Mouse (Mus musculus) ES-E14 (cell line): ENCODE results near the gene Gm48552. TPM values are rescaled to one million over a fixed set of nuclear protein-coding genes. Genes with fewer than 3 reads are reported as not detected.
A peak's percentile ranks its signal among the peaks of the same experiment; 100 is the strongest.

Experiments
- DNase-seq: peaks from one replicate; pipeline ENCODE4 v3.0.0-alpha.2; 2013; ENCODE audit warnings: low read depth, low spot score
- H3K27ac ChIP-seq: 2 replicates; pipeline ENCODE4 v1.5.1; 2012; ENCODE audit warnings: low read depth, mild to moderate bottlenecking, low read length, moderate library complexity, mixed read lengths; ENCODE audit not compliant: poor library complexity, insufficient read depth, severe bottlenecking
- H3K36me3 ChIP-seq: 2 replicates; pipeline ENCODE4 v1.6.1; 2012; ENCODE audit warnings: mild to moderate bottlenecking, low read length, moderate library complexity, mixed read lengths; ENCODE audit not compliant: control insufficient read depth, poor library complexity, insufficient read depth, severe bottlenecking
- H3K4me1 ChIP-seq, 2 experiments: fragments of 150-350 bp in 1 of 2; sonication (generic) in 1 of 2; 2 replicates each; pipeline ENCODE4 v1.6.1; 2012; ENCODE audit warnings: low read length in 2 of 2, mild to moderate bottlenecking in 1 of 2, mixed read lengths in 1 of 2; ENCODE audit not compliant: control insufficient read depth in 2 of 2, insufficient read depth in 2 of 2, poor library complexity in 1 of 2
- H3K4me3 ChIP-seq, 2 experiments: fragments of 150-350 bp in 1 of 2; sonication (generic) in 1 of 2; 2 replicates each; pipeline ENCODE4 v1.5.1; 2012; ENCODE audit warnings: low read length in 2 of 2, low read depth in 1 of 2, mild to moderate bottlenecking in 1 of 2, mixed read lengths in 1 of 2; ENCODE audit not compliant: insufficient read depth in 1 of 2, poor library complexity in 1 of 2, severe bottlenecking in 1 of 2
- H3K9ac ChIP-seq: 2 replicates; pipeline ENCODE4 v1.6.1; 2012; ENCODE audit warnings: low read depth, mild to moderate bottlenecking, low read length, mixed read lengths; ENCODE audit not compliant: poor library complexity, insufficient read depth, severe bottlenecking
- H3K9me3 ChIP-seq: fragments of 150-350 bp; sonication (generic); 2 replicates; pipeline ENCODE4 v1.6.1; 2012; ENCODE audit warnings: low read depth, mild to moderate bottlenecking, low read length; ENCODE audit not compliant: control insufficient read depth, insufficient read depth
- CHD2 ChIP-seq: IDR thresholded peaks from 2 replicates; pipeline ENCODE4 v1.6.1; 2014; ENCODE audit warnings: mild to moderate bottlenecking, low read depth, low read length, inconsistent platforms
- HCFC1 ChIP-seq: IDR thresholded peaks from 2 replicates; pipeline ENCODE4 v1.6.1; 2012; ENCODE audit warnings: low read length, inconsistent platforms, borderline replicate concordance; ENCODE audit not compliant: insufficient read depth
- MAFK ChIP-seq: IDR thresholded peaks from 2 replicates; pipeline ENCODE4 v1.6.1; 2014; ENCODE audit warnings: mild to moderate bottlenecking, low read depth, low read length, inconsistent platforms; ENCODE audit not compliant: insufficient read depth
- ZC3H11A ChIP-seq: IDR thresholded peaks from 2 replicates; pipeline ENCODE4 v1.6.1; 2012; ENCODE audit warnings: low read depth, mild to moderate bottlenecking, inconsistent platforms, low read length, borderline replicate concordance
- ZNF384 ChIP-seq: IDR thresholded peaks from 2 replicates; pipeline ENCODE4 v1.6.1; 2012; ENCODE audit warnings: low read depth, low read length, inconsistent platforms
- in situ Hi-C, 2 experiments: fragments of 600-800 bp; cut with MboI; formaldehyde crosslinking; loops; one replicate each; pipeline ENCODE4 v1.15.1; 2025; ENCODE audit warnings: low sequenced_read_pairs in 2 of 2, inconsistent platforms in 1 of 2; ENCODE audit not compliant: unreplicated experiment in 2 of 2
- total RNA-seq: library from RNA; depleted of rRNA; stranded (reverse); fragments of 300-350 nt; gene quantifications from 2 replicates; pipeline ENCODE4 v1.2.3, GENCODE M21; 2012

Gene Gm48552
- total RNA-seq, 1 experiment = 2.5 TPM

- peaks cover 10% of the 10 kb centered on the region; the same call in 1 of the 2 replicates for H3K36me3 ChIP-seq
- TF ChIP-seq HCFC1 (no peak), ZC3H11A (no peak), ZNF384 (no peak), CHD2 (no peak), MAFK (no peak)
- H3K4me3 ChIP-seq = peak overlapping the region in 1 of 2 experiments; percentile 57; a peak in 2 of 4 replicates
- in situ Hi-C loops = no loop called here
- no peak overlapping the region for H3K27ac ChIP-seq
- peaks cover 3 to 69% of the 10 kb centered on the region in 2 experiments; a peak in 3 of 4 replicates for H3K4me1 ChIP-seq
- no peak for DNase-seq
- H3K9ac ChIP-seq = no peak overlapping the region
- H3K9me3 ChIP-seq = no peaks in the 10 kb centered on the region
Observed at GRCm38 (mm10) chr10:81406504-81407440, 18.0 kb downstream of the Gm48552 start.

DNA sequence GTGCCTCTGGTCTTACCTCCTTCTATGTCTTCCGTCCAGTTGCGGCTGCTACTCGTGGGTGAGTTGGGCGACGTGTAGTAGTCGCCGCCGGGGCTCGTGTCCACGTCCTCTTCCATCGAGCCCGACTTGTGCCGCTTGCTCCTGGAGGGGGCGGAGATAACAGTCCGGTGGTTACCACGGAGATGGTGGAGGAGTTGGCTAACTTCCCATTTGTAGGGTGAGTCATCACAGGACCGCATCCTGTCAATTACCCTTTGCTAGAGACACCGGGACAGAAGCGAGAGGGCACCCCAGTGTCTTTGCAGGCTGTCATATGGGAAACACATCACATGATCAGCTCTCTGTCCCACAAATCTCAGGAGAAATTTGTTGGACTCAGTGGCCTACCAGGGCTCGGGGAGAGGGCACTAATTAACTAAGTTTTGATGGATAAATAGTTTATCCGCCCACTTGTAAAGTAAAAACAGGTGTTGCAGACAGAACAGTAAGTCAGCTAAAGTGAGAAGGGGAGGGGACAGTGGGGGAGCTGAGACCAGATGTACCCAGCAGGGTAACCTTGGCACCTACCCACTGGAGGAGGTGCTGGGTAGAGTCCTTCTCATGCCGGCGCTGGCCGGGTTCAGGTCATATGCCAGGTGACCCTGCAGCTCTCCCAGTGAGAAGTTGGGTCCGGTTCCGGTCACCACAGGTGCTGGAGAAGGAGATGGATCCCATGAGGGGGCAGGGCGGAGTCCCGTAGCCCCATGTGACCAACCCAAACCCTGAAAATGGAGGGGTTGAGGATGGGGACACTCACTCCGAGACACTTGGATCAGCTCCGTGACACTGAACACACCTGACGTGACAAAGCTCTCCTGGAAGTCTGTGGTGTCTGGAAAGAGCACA lies 19.0 kb downstream of the Gm48552 start:
- no peak overlapping the region for H3K27ac ChIP-seq
- H3K9ac ChIP-seq = 0 out of 2 replicates have a peak overlapping the region, but pooled peaks have one; percentile 17
- H3K9me3 ChIP-seq = no peaks in the 10 kb centered on the region
- peaks cover 3 to 74% of the 10 kb centered on the region in 2 experiments; a peak in 3 of 4 replicates for H3K4me1 ChIP-seq
- peak overlapping the region in 1 of 2 experiments; percentile 57; a peak in 2 of 4 replicates for H3K4me3 ChIP-seq
- no peak for DNase-seq
- peaks cover 12% of the 10 kb centered on the region; the same call in 1 of the 2 replicates for H3K36me3 ChIP-seq
- TF ChIP-seq HCFC1 (no peak), ZC3H11A (no peak), CHD2 (no peak), MAFK (no peak), ZNF384 (no peak)
- in situ Hi-C loops = no loop called here

DNA sequence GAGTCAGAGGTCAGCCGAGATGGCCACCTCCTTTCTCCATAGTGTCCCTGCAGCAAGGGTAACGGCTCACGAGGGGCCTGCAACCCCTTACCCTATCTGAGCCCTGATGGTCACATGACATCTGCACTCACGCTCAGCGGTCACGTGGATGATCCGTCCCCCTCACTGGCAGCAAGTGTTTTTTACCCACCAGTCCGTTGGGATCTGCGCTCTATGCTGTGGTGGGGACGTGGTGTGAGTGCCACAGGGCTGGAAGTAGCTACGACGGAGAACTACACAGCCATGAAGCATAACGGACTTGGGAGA lies 19.6 kb downstream of the Gm48552 start:
- H3K36me3 ChIP-seq = peaks cover 12% of the 10 kb centered on the region; the same call in 1 of the 2 replicates
- peaks cover 3 to 73% of the 10 kb centered on the region in 2 experiments; a peak in 3 of 4 replicates for H3K4me1 ChIP-seq
- in situ Hi-C loops = no loop called here
- TF ChIP-seq MAFK = no peak
- TF ChIP-seq ZC3H11A = no peak
- TF ChIP-seq ZNF384 = no peak
- TF ChIP-seq CHD2 = no peak
- TF ChIP-seq HCFC1 = no peak
- H3K4me3 ChIP-seq = peak overlapping the region in 1 of 2 experiments; percentile 19; a peak in 2 of 4 replicates
- no peak overlapping the region; the same call in 1 of the 2 replicates for H3K9ac ChIP-seq
- H3K9me3 ChIP-seq = no peaks in the 10 kb centered on the region
- DNase-seq = no peak
- H3K27ac ChIP-seq = no peak overlapping the region

DNA sequence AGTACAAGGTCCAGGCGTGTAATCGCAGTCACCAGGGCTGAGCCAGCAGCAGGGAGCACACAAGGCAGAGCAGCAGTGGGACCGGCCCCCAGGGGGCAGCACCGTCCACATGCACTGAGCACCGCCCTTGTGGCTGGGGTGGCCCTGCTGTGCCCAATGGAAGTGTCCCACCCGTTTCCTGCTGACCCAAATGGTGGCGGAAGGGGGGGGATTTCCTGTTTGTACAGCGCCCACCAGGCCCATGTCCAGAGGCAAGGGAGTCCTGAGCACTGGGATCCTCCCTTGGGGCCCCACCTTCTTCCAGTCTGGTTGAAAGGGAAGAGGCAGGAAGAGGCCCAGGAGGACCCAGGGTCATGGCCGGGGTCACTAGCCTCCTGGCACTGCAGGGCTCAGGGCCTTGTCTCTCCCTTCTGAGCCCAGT lies 20.1 kb downstream of the Gm48552 start:
- in situ Hi-C loops = no loop called here
- no peak for TF ChIP-seq CHD2
- no peak for TF ChIP-seq HCFC1
- TF ChIP-seq MAFK = no peak
- TF ChIP-seq ZC3H11A = no peak
- no peak for TF ChIP-seq ZNF384
- Histone ChIP-seq H3K9me3 (no peaks in the 10 kb centered on the region), H3K4me3 (peak overlapping the region; percentile 19 to 37; a peak in 3 of 4 replicates), H3K36me3 (peaks cover 12% of the 10 kb centered on the region; the same call in 1 of the 2 replicates), H3K27ac (peak overlapping the region; percentile 38), H3K4me1 (peaks cover under 1 to 72% of the 10 kb centered on the region in 2 experiments; a peak in 3 of 4 replicates), H3K9ac (no peak overlapping the region)
- no peak for DNase-seq
